Mouse (Mus musculus) regulatory T cell (primary cell): Measurements from ENCODE around the gene Fitm2.
"Not testable (repeated sequence)": the region's sequence is repeated elsewhere in the genome, so short reads cannot be mapped to it uniquely, and the experiment has no call there.

Experiments
- in situ Hi-C: fragments of 300-600 bp; cut with MboI, MseI; formaldehyde crosslinking; loops from one replicate; pipeline ENCODE4 v1.15.1; 2025; ENCODE audit warnings: high pct_unique_total_duplicates

Gene Fitm2

DNA sequence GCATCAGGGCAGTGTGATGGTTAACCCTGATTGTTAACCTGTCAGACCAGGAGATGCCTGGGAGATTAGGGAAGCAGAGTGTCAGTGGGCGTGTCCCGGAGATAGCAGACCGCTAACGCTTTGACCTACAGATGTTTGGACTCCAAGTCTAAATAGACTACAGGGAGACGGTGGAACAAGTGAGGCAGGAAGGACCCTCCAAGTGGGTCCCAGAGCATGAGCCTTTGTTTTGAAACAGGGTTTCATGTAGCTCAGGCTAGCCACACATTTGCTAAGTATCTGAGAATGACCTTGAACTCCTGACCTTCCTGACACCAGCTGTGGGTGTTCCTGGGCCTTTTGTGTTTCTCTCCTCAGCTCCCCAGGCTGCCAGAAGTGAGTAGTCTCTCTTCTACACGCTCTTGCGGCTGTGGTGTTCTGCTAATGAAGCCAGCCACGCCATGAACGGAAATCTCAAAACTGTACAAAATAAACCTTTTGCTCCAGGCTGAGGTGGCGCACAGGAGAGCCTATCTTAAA, 9.1 kb downstream of the Fitm2 start:
- in situ Hi-C loops = no loop called here

- in situ Hi-C loops = no loop called here
Measured at GRCm38 (mm10) chr2:163462801-163463200, 9.6 kb downstream of the Fitm2 start.

DNA sequence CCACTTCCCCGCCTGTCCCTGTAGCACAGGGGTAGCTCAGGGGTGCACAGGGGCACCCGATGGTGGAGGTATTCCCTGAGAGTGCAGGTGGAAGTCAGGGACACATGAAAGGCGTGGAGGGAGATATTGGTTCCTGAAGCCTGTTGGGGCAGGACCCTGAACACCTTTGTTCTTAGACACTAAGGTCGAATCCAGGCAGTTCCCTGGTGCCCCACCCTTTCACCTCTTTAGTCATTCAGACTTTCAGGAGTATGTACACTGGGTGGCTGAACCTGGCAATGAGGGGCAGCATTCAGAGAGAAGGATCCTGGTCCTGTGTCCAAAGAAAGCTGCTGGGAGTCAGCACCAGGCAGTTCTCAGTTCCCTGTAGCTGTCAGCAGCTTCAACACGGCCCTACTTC, 10.0 kb downstream of the Fitm2 start:
- in situ Hi-C loops = no loop called here

DNA sequence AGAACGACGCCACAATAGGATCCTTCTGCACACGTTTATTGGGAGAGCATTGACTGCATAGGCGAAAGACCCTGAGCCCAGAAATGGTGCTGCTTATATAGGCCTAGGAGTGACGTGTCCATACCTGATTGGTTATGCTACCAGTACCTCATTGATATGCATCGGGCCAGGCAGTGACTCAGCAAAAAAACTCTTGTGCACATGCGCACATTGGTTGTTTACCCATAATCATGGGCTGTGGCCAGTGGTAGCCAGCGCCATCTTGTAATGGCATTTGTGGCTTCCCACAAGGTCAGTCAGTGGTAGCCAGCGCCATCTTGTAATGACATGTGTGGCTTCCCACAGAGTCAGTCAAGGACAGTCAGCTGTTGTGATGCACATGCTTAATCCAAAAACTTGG, 11.1 kb downstream of the Fitm2 start:
- in situ Hi-C loops = not testable (repeated sequence)

DNA sequence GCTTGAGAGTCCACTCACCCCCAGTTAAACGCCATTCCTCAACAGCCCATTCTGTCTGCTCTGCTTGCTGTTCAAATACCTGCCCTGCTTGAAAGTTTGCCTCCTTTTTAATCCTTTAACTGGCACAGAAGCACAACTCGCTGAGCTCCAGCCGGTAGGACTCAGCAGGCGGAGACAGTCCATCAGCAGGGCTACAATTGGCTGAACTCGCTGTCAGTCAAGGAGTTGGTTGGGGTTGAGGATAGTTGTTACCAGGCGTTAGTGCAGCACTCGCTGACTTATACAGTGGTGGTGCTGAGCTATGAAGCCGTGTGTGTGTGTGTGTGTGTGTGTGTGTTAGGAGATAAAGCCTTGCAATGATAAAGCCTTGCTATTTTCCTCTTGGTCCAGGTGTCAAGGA, 11.8 kb downstream of the Fitm2 start:
- in situ Hi-C loops = no loop called here

DNA sequence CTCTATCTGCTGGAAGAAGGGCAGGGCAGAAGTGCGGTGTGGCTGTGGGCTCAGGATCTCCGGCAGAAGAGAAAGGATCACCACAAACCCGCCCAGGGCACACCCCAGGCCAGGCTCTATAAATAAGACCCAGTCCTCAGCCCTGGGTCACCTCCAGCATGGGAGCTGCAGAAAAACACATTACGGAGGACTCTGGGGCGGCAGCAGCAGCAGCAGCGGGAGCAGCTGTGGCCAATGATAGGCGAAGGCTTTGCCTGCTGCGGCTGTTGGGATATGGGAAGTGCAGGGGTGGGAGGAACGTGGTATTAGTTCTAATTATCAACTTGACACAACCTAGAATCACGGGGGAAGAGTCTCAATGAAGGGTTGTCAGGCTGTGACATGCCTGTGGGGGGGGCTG, 13.0 kb downstream of the Fitm2 start:
- in situ Hi-C loops = no loop called here

- in situ Hi-C loops = no loop called here
Measured at GRCm38 (mm10) chr2:163458539-163459265, 13.7 kb downstream of the Fitm2 start.

DNA sequence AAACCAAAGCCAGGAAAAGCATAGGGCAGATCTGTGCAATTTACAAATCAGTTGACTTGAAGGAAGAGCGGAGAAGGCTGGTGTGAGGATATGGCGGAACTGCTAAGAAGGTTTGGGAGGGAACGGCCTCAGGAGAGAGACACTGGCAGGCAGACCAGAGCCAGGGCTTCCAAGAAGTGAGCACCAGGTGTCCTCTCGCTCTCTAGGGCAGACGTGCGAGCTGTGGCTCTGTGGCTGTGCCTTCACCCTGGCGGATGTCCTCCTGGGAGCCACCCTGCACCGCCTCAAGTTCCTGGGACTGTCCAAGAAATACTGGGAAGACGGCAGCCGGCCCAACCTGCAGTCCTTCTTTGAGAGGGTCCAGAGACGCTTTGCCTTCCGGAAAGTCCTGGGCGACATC, 19.1 kb downstream of the Fitm2 start:
- in situ Hi-C loops = no loop called here

GRCm38 (mm10) chr2:163452738-163453137, 19.7 kb downstream of the Fitm2 start:
- in situ Hi-C loops = no loop called here

GRCm38 (mm10) chr2:163450668-163451295, 21.6 kb downstream of the Fitm2 start:
- in situ Hi-C loops = no loop called here

GRCm38 (mm10) chr2:163449276-163449675, 23.2 kb downstream of the Fitm2 start:
- in situ Hi-C loops = no loop called here

GRCm38 (mm10) chr2:163447375-163447774, 25.1 kb downstream of the Fitm2 start:
- in situ Hi-C loops = no loop called here

- in situ Hi-C loops = no loop called here
Measured at GRCm38 (mm10) chr2:163444017-163444416, 28.4 kb downstream of the Fitm2 start.

GRCm38 (mm10) chr2:163443543-163443942, 28.9 kb downstream of the Fitm2 start:
- in situ Hi-C loops = no loop called here

DNA sequence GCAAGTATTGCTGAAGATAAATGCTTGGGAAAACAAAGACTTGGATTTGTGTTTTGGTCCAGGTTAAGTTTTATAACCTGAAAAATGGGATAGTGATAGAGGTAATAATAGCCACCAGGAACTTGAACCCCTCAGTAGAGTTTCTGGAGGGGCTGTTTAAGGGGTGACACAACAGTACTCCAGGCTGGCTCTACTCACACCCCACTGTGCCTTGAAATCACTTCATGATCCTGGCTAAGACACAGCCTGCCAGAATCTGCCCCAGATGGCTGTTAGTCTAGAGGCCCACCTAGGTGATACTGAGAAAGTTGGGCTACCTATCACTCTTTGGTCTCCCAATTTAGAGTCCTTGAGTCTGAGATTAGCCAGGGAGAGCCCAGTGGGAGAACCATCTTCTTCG, 32.9 kb downstream of the Fitm2 start:
- in situ Hi-C loops = no loop called here

DNA sequence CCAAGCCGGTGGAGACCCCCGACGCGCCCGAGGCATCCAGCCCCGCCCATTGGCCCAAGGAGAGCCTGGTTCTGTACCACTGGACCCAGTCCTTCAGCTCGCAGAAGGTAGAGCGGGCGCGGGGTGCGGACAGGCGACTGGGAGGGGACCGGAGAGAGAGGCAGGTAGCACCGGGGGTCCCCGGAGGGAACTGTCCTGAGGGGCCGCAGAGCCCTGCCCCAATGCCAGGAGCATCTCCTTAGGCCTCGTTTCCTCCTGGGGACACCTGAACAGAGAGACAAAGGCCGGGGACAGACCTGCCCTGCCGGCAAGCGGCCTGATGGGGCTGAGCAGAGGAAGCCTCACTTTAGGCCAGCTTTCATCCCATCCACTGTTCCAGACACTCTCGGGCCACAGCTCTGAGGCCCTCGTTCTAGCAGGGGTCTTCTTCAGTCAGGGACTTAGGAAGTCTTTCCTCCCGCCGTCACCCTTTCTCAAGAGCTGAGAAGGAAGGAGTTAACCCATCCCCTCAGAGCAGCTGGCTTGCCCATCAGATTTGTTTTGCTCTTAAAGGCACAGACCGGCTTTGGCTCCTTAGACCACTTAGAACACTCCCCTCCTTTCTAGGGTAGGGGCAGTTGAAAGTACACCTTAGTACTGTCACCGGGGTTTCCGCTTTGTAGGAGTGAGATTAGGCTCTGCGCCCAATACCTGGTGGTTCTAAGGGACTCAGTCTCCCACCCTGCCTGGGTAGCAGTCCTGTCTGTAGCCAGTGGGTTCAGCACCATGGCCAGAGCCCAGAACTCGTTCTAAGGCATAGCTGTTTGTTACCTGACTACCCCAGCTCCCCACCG, 33.6 kb downstream of the Fitm2 start:
- in situ Hi-C loops = no loop called here

GRCm38 (mm10) chr2:163438246-163438618, 34.2 kb downstream of the Fitm2 start, which contains the start of gene Gdap1l1:
Gdap1l1 (plus strand) TSS chr2:163438476.
- in situ Hi-C loops = no loop called here

GRCm38 (mm10) chr2:163437800-163438199, 34.6 kb downstream of the Fitm2 start:
- in situ Hi-C loops = no loop called here

DNA sequence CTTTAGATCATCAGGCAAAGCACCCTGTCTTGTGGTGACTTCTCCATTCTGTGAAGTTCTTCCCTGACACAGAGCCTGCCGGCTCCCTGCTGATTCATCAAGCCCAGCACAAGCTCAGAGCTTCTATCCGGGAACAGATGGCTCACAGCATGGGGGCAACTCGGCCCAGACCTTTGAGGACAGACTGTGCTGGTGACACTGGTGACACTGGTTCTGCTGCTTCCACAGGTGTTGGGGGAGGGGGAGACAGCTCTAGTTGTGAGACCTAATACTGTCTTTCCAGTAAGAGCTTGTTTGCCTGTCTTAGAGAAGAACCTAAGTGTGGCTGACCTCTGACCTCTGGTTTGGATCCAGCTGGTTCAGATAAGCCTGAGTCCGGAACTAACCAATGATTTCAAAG, 38.5 kb downstream of the Fitm2 start:
- in situ Hi-C loops = loop anchor here (5.0 kb wide), 1 partner anchor 33 kb away; no protein-coding TSS in a partner anchor

DNA sequence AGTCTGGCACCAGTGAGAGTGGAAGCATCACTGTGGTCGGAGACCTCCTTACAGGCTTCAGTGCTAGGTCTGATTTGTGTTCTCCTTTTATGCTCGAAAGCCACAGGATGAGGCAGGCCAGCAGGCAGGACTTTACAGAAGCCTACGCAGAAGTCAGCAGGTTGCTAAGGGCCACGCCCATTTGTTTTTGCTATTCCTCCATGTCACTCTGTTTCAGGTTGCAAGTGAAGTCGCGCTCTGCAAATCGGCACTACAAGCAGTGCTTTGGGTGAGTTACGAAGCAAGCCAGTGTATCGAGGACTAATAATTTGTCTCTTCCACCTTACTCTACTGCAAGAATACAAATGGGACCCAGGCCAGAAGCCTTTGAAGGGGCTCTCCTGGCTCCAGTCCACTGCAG, 41.1 kb downstream of the Fitm2 start:
- in situ Hi-C loops = loop anchor here (5.0 kb wide), 1 partner anchor 36 kb away; no protein-coding TSS in a partner anchor

DNA sequence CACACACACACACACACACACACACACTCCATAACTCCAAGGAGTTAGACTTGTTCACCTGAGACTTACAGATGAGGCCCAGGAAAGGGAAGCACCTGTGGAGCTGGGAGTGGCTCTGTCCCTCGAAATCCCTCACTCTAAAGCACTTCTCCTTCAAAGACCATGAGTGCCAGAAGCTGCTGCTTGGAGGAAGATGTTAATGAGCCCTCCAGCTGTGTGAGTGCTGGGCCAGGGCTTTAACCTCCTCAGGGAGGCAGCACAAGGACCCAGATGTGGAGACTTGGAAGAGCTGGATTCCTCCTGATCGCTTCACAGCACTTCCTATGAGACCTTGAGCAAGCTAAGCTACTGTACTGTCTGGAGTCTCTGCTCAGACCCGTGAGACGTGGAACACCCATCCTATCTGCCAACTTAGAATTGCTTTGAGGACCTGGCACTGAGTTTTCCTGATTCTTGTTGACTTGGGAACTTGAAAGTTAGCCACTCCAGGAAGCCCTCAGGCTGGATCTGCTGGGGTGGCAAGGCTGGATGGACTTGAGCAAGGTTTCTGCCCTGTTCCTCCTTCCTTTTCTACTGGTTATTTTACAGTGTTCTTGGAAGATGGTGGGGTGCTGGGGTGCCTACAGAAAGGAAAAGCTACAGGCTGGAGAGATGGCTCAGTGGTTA, 44.0 kb downstream of the Fitm2 start:
- in situ Hi-C loops = loop anchor here (10.0 kb wide), 1 partner anchor 166 kb away; no protein-coding TSS in a partner anchor
